Mouse (Mus musculus) midbrain, postnatal 0 days (tissue): ENCODE measurements around the gene Hbb-bh1. TPM values are rescaled to one million over a fixed set of nuclear protein-coding genes. Genes with fewer than 3 reads are reported as not detected.
A peak's percentile ranks its signal among the peaks of the same experiment; 100 is the strongest.

Source experiments
- ATAC-seq: fragments of 200-750 bp; cut with Nextera tagmentation; 2 replicates; pipeline ENCODE4 v1.8.0; 2017; ENCODE audit warnings: moderate number of reproducible peaks, mild to moderate bottlenecking, moderate TSS enrichment, moderate library complexity; ENCODE audit not compliant: low FRiP score
- DNase-seq: peaks from one replicate; pipeline ENCODE4 v3.0.0-alpha.2; 2015; ENCODE audit warnings: low spot score
- H3K27ac ChIP-seq: fragments of 300-500 bp; sonication (generic); 2 replicates; pipeline ENCODE4 v1.5.1; 2014; ENCODE audit warnings: low read depth, mild to moderate bottlenecking, low read length, mixed read lengths
- H3K27me3 ChIP-seq: fragments of 300-500 bp; sonication (generic); 2 replicates; pipeline ENCODE4 v1.6.1; 2014; ENCODE audit warnings: low read length, control low read depth, mixed read lengths; ENCODE audit not compliant: insufficient read depth
- H3K36me3 ChIP-seq: fragments of 300-500 bp; sonication (generic); 2 replicates; pipeline ENCODE4 v1.6.1; 2014; ENCODE audit warnings: low read length, control low read depth, mixed read lengths; ENCODE audit not compliant: insufficient read depth
- H3K4me1 ChIP-seq: fragments of 300-500 bp; sonication (generic); 2 replicates; pipeline ENCODE4 v1.6.1; 2014; ENCODE audit warnings: mild to moderate bottlenecking, control low read depth, antibody characterized with exemption, low read length, mixed read lengths; ENCODE audit not compliant: insufficient read depth
- H3K4me2 ChIP-seq: fragments of 300-500 bp; sonication (generic); 2 replicates; pipeline ENCODE4 v1.6.1; 2014; ENCODE audit warnings: low read depth, mild to moderate bottlenecking, low read length, mixed read lengths; ENCODE audit not compliant: poor library complexity, severe bottlenecking
- H3K4me3 ChIP-seq: fragments of 300-500 bp; sonication (generic); 2 replicates; pipeline ENCODE4 v1.5.1; 2014; ENCODE audit warnings: low read depth, mild to moderate bottlenecking, low read length, moderate library complexity
- H3K9ac ChIP-seq: fragments of 300-500 bp; sonication (generic); replicated peaks from 2 replicates; pipeline ENCODE4 v1.6.1; 2014; ENCODE audit warnings: mild to moderate bottlenecking, low read length, moderate library complexity, mixed read lengths; ENCODE audit not compliant: poor library complexity, severe bottlenecking
- H3K9me3 ChIP-seq: fragments of 300-500 bp; sonication (generic); 2 replicates; pipeline ENCODE4 v1.6.1; 2016; ENCODE audit warnings: low read length, control low read depth
- CTCF ChIP-seq: IDR thresholded peaks from 2 replicates; pipeline ENCODE4 v1.5.1; 2016; ENCODE audit warnings: antibody characterized with exemption, mild to moderate bottlenecking
- WGBS: fragments of 180-500 bp; shearing (Covaris S2); extraction: QIAGEN DNeasy Blood & Tissue Kit; methylation state at CpG from one replicate; pipeline ENCODE4 v1.1.7; 2014; 5-methylcytosine and 5-hydroxymethylcytosine counted together
- polyA plus RNA-seq: library from polyadenylated mRNA; unstranded; fragments of >200 nt; fragmentation: Nextera tagmentation; extraction: Ambion mirVana; gene quantifications from 2 replicates; pipeline ENCODE4 v1.2.1, GENCODE M21; 2015
- total RNA-seq: library from RNA; depleted of rRNA; stranded (reverse); fragments of >200 nt; gene quantifications from 2 replicates; pipeline ENCODE4 v1.2.3, GENCODE M21; 2014; rRNA removed

Gene Hbb-bh1
- not detected in 2 replicates for total RNA-seq
- not detected in 2 replicates for polyA plus RNA-seq

- TF ChIP-seq CTCF: no peak
- no peaks in the 10 kb centered on the region for H3K4me1 ChIP-seq
- WGBS: 87% methylated on average over 2 of the region's 2 CpGs
Observed at GRCm38 (mm10) chr7:103843034-103843433, at the start of gene Hbb-bh1. Gene Hbb-bh1 (minus strand): TSS chr7:103843164.

GRCm38 (mm10) chr7:103886152-103886551 lies 43.2 kb upstream of the Hbb-bh1 start, which contains the start of gene Olfr66:
Gene Olfr66 (minus strand): TSS chr7:103886252.
- Histone ChIP-seq H3K36me3 (no peaks in the 10 kb centered on the region), H3K4me3 (no peak within 1 kb of the TSS), H3K27me3 (no peaks in the 10 kb centered on the region), H3K9ac (no peak within 1 kb of the TSS), H3K27ac (no peak within 1 kb of the TSS), H3K4me2 (no peak within 1 kb of the TSS), H3K4me1 (no peaks in the 10 kb centered on the region), H3K9me3 (no peaks in the 10 kb centered on the region)
- no peak for DNase-seq
- no peak for TF ChIP-seq CTCF
- ATAC-seq: no peak

More at GRCm38 (mm10) chr7:103843034-103843433, at the start of gene Hbb-bh1:
- Histone ChIP-seq H3K4me3 (no peak within 1 kb of the TSS), H3K27ac (no peak within 1 kb of the TSS), H3K9ac (no peak within 1 kb of the TSS), H3K36me3 (no peaks in the 10 kb centered on the region), H3K4me2 (no peak within 1 kb of the TSS), H3K9me3 (no peaks in the 10 kb centered on the region), H3K27me3 (no peaks in the 10 kb centered on the region)
- ATAC-seq (no peak), DNase-seq (no peak)

- 82% methylated on average over 2 of the region's 2 CpGs for WGBS
Observed at GRCm38 (mm10) chr7:103877093-103877492, 34.1 kb upstream of the Hbb-bh1 start.

GRCm38 (mm10) chr7:103874451-103874850 lies 31.5 kb upstream of the Hbb-bh1 start:
- no peaks in the 10 kb centered on the region for H3K4me1 ChIP-seq
- H3K9ac ChIP-seq: no peak overlapping the region
- 47% methylated on average over 5 of the region's 5 CpGs for WGBS
- DNase-seq (peak; percentile 12), ATAC-seq (no peak)
- no peak overlapping the region for H3K4me3 ChIP-seq
- H3K36me3 ChIP-seq: no peaks in the 10 kb centered on the region
- no peak overlapping the region for H3K4me2 ChIP-seq
- H3K27ac ChIP-seq: no peak overlapping the region
- H3K27me3 ChIP-seq: no peaks in the 10 kb centered on the region
- no peaks in the 10 kb centered on the region for H3K9me3 ChIP-seq
- TF ChIP-seq CTCF: peak; percentile 56

More at GRCm38 (mm10) chr7:103877093-103877492, 34.1 kb upstream of the Hbb-bh1 start:
- Histone ChIP-seq H3K27ac (no peak overlapping the region), H3K27me3 (no peaks in the 10 kb centered on the region), H3K36me3 (no peaks in the 10 kb centered on the region), H3K9ac (no peak overlapping the region), H3K9me3 (no peaks in the 10 kb centered on the region), H3K4me2 (no peak overlapping the region), H3K4me3 (no peak overlapping the region), H3K4me1 (no peaks in the 10 kb centered on the region)
- no peak for DNase-seq
- no peak for TF ChIP-seq CTCF
- no peak for ATAC-seq

- no peak for ATAC-seq
- no peaks in the 10 kb centered on the region for H3K9me3 ChIP-seq
- TF ChIP-seq CTCF: peak; percentile 78
- no peak overlapping the region for H3K4me2 ChIP-seq
- no peak overlapping the region for H3K27ac ChIP-seq
- WGBS: 6% methylated on average over 1 of the region's 1 CpGs
- no peak overlapping the region for H3K9ac ChIP-seq
- no peaks in the 10 kb centered on the region for H3K36me3 ChIP-seq
- no peak overlapping the region for H3K4me3 ChIP-seq
- H3K4me1 ChIP-seq: no peaks in the 10 kb centered on the region
- DNase-seq: peak; percentile 69
- H3K27me3 ChIP-seq: no peaks in the 10 kb centered on the region
Observed at GRCm38 (mm10) chr7:103873064-103873463, 30.1 kb upstream of the Hbb-bh1 start.

GRCm38 (mm10) chr7:103870667-103871066 lies 27.7 kb upstream of the Hbb-bh1 start:
- DNase-seq (no peak), ATAC-seq (no peak)
- Histone ChIP-seq H3K9me3 (no peaks in the 10 kb centered on the region), H3K36me3 (no peaks in the 10 kb centered on the region), H3K27me3 (no peaks in the 10 kb centered on the region), H3K9ac (no peak overlapping the region), H3K4me3 (no peak overlapping the region), H3K27ac (no peak overlapping the region), H3K4me2 (no peak overlapping the region), H3K4me1 (no peaks in the 10 kb centered on the region)
- TF ChIP-seq CTCF: no peak
